Mouse (Mus musculus) urinary bladder, postnatal 4 days (tissue): ENCODE measurements around the gene Mmaa.

Source experiments
- DNase-seq, 2 experiments: peaks; one replicate each; pipeline ENCODE4 v3.0.0; 2021 to 2022; ENCODE audit warnings: low spot score in 2 of 2

The Mmaa gene

GRCm38 (mm10) chr8:79288250-79288649 lies 6.5 kb downstream of the Mmaa start:
- DNase-seq: no peak

DNA sequence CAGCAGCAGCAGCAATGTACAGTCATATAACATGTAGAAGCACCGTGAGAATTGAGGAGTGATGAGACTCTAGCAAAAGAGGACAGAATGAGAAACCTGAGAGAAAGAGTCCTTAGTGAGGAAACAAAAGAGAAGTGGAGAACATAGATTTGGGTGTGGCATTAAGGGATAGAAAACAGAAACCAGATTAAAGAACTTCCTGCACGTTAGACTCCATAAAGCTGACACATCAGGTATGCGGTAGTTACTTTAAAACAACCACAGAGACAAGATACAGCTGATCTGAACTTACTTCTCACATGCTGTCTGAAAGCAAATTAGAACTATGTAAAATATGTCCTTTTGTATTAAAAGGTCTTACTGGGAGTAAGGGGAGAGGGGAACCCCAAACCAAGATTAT lies 8.3 kb downstream of the Mmaa start:
- no peak for DNase-seq

- no peak for DNase-seq
These were observed 10.1 kb downstream of the Mmaa start for GRCm38 (mm10) chr8:79284626-79285025.

DNA sequence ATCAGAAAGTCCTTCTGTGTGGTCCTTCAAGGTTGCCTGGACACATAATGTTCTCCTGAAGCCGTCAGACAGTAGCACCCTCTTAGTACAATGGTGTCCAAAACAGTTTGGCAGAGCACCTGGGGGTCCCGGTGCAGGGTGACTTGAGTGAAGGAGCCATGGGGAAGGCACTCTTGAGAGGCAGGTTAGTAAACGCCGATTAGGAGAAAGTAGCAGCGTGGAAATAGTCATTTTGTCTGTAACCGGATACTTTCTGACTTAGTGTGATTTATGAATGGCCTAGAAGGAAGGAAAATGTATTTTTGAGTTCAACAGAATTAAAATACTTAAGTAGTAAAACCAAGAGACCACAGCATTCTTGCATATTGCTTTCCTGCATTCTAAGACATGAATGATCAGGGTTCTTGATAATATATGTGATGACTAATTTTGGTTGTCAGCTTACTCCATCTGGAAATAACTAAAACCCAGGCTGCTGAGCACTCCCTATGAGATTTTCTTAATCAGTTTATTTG lies 13.3 kb downstream of the Mmaa start:
- DNase-seq: no peak

DNA sequence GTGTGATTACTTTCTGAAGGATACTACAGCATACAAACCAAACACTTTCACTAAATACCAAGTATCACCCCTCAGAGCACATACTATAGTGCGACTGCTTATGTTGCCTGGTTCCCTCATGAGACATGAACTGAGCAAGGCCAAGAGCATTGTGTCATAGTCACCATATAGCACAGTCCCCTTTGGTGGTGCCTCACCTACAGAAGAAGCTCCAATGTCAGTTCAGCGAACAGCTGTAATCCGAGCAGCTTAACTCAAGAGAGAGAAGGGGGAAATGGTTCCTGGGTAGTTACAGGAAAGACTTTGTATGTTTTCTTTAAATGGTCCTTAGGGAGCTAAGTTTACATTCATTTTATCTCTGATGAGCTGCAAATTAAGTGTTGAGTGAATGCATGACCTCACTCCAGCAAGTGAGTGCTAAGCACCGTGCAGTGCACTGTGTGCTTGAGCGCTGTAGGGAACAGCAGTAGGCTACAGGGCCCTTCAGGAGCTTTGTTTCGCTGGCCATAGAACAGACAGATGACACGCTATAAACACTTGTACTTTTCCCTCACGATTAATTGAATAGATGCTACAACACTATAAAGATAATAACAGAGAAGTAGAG lies 17.4 kb downstream of the Mmaa start:
- DNase-seq: no peak

DNA sequence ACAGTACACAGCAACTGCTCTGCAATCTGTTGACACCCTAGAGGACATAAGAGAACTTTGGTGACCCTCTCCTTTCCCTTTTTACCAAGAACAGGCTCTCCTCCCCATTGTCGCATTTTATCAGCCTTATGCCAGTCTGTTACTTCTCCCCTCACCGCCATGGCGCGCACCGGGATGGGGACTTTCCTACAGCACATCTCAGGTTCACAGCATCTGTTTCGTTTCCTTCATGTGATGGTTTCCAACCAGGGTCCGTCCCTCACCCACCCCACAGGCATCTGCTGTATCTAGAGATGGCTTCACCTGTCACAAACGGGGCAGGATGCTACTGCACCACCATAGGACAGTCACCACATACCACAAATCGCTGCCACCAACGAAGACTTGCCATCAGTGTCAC lies 19.8 kb downstream of the Mmaa start:
- no peak for DNase-seq

GRCm38 (mm10) chr8:79273776-79274175 lies 21.0 kb downstream of the Mmaa start:
- no peak for DNase-seq

GRCm38 (mm10) chr8:79272676-79273075 lies 22.1 kb downstream of the Mmaa start:
- DNase-seq: no peak

DNA sequence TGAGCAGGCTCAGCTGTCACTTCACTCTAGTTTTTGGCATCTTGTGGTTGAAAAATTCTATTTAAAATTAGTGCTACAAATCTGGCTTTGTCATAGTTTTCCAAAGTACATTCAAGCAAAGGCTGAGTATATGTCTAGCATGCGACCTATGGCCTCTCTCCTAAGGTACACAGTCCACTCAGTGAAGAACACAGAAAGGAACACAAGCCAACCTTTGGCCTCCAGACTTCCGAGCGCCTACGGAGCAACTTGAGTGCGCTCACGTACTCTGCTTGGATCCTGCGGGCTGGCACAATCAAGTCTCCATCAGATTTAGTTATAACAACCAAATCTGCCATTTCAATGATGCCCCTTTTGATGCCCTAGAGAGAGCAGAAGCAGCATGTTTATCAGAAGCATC lies 25.8 kb downstream of the Mmaa start:
- no peak for DNase-seq

GRCm38 (mm10) chr8:79261920-79262319 lies 32.8 kb downstream of the Mmaa start:
- no peak for DNase-seq

DNA sequence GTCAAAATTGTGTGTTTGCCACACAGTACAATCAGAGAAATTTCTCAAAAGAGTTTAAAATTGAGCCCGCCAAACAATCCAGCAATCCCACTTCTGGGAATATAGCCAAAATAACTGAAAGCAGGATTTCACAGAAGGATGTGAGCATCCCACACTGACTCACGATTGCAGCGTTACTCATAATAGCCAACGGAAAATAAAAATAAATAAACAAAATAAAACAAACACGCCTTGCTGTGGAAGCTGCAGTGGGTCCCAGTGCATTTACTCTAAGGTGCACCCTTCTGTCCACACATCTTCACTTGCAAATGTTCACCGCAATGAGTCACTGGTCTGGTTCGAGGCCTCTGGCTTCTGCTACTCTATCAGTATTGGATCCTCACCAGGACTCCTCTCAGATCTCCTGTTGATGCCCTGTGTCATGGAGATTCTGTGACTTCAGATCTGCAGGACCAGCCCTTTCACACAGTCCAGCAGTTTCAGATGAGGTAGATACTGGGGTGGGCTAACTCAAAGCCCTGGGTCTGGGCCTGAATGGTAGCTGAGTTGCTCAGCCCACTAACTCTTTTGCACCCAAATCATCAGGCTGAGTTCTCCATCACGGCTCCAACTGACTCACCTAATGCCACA lies 38.5 kb downstream of the Mmaa start:
- no peak for DNase-seq

DNA sequence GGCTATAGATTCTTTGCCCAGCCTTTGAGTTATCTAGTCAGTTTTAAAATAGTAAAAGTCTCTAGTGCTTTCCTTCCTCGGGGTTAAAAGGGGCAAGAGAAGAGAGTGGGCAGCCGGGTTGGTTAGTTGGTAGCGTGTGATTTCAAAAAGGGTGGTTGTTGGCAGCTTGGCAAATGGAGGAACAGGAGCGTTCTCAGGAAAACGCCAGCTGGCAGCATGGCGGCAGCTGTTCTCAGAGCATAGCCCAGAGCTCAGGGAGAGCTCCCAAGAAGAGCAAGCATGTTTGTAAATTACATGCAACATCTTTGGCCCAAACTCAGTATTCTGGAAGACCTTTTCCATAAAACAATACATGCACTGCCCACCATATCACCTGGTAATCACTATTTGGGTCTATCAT lies 41.0 kb downstream of the Mmaa start:
- DNase-seq: no peak

DNA sequence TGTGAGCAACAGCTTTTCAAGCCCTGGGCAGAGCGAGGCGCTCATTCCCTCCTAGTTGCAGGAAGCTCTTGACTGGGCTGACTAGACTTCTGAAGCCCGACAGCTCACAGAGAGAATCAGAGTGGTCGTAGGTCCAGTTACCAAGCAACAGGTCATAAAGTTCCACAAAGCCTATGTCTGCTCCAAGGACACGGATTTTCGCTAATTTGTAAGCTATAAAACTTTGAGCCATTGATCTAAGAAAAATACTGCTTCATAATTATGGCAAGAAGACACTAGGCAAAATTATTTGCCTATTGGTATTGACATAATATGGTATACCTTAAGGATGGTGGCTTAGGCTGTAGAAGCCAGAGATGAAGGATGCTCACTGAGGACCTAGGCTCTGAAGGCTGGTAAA lies 46.3 kb downstream of the Mmaa start, which contains the start of gene 1700011L22Rik:
Gene 1700011L22Rik (minus strand): TSS at position 101 of the 400 bp plus-strand sequence.
- DNase-seq: no peak

- no peak for DNase-seq
These were observed 51.3 kb downstream of the Mmaa start for GRCm38 (mm10) chr8:79243422-79243821.

GRCm38 (mm10) chr8:79239996-79240395 lies 54.7 kb downstream of the Mmaa start:
- no peak for DNase-seq

DNA sequence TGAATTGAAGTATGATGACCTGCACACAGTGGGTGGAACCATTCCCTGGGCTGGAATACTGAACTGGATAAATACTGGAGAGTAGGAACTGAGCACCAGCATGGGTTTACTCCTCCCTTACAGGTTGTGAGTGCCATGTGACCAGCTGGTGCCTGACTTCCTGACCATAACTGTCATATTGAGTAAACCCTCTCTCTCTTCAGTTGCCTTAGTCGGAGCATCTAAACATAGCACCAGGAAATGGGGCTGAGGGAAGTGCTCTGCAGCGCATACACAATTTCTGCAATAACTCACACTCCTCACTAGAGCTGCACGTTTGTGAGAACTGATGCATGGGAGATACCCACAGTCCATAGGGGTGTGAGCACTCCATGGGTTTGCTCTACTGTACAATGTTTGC lies 55.4 kb downstream of the Mmaa start:
- DNase-seq: no peak

GRCm38 (mm10) chr8:79229266-79229888 lies 65.4 kb downstream of the Mmaa start:
- DNase-seq: no peak

DNA sequence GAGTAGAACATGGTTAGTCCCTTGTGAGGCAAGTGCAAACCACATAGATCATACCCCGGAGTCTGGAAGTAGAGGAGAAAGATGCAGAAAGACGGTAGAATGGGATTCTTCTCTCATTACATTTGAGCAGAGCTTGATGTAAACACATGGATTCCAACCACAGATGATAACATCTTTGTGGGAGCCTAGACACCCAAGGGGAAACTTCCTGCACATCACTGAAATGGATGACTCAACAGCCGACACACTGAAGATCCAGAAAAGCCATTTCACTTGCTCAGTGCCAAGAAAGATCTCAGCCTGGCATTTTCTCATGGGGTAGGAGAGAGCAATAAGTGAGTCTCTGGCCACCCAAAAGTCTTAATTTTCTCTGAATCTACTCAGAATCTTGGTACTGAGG lies 66.8 kb downstream of the Mmaa start:
- DNase-seq: no peak

GRCm38 (mm10) chr8:79227194-79227593 lies 67.5 kb downstream of the Mmaa start:
- DNase-seq: no peak

GRCm38 (mm10) chr8:79226046-79226445 lies 68.7 kb downstream of the Mmaa start:
- no peak for DNase-seq

GRCm38 (mm10) chr8:79225586-79225985 lies 69.2 kb downstream of the Mmaa start:
- DNase-seq: no peak

GRCm38 (mm10) chr8:79224363-79224762 lies 70.4 kb downstream of the Mmaa start:
- no peak for DNase-seq

GRCm38 (mm10) chr8:79222752-79223141 lies 72.0 kb downstream of the Mmaa start:
- no peak for DNase-seq
